In genomic region chr6:52168191-52169055, GRCm38 (mm10) we compare ENCODE assay signal across 9 mouse cellular contexts. TPM values are rescaled to one million over a fixed set of nuclear protein-coding genes. Genes with fewer than 3 reads are reported as not detected.
DNase-seq lines count a peak whose midpoint lies in the region; ATAC-seq and TF ChIP-seq lines count a peak whose summit lies in the region.
"Had no signal": no experiment of that assay in that cellular context is flagged by ENCODE, and none has a peak within 500 bp of the region (broad histone marks: within the 10 kb centered on the region; RNA-seq: fewer than 3 reads in every experiment).

No protein-coding gene starts in this region.

- no peak overlapping the region for H3K9ac ChIP-seq in limb, embryonic 11.5 days (ENCODE audit: low read length)

- peak; percentile 79 for DNase-seq in gastrocnemius, adult 2 months
- DNase-seq in gastrocnemius, postnatal 36 days: no peak
- peak; percentile 57 for DNase-seq in retina, embryonic 14.5 days (ENCODE audit: low spot score)
- no peak for DNase-seq in retina, postnatal 1 day
- DNase-seq in limb, embryonic 11.5 days (ENCODE audit: low spot score): peak; percentile 72
- peak; percentile 20 for DNase-seq in yolk sac, embryonic 10.5 days (ENCODE audit: low spot score)
- no peak for DNase-seq in thymus, postnatal 4 days
- DNase-seq in left cerebral cortex, postnatal 36 days (ENCODE audit: low spot score in 2 of 2): no peak

- H3K27me3 ChIP-seq in limb, embryonic 11.5 days (ENCODE audit: control insufficient read depth, insufficient read depth, low read length): peaks cover 34% of the 10 kb centered on the region

- H3K4me2 ChIP-seq in limb, embryonic 11.5 days (ENCODE audit: low read depth, severe bottlenecking): peak overlapping the region; percentile 30; the same call in 1 of the 2 replicates

- H3K27ac ChIP-seq in gastrocnemius, adult 2 months: peak overlapping the region; percentile 0; the same call in 1 of the 2 replicates
- no peak overlapping the region for H3K27ac ChIP-seq in limb, embryonic 11.5 days (replicated peaks; ENCODE audit: low read depth, low read length)
- H3K27ac ChIP-seq: left cerebral cortex, adult 2 months had no signal

- TF ChIP-seq CTCF in gastrocnemius, adult 2 months (IDR thresholded peaks at IDR 0.05): no peak

- WGBS in limb, embryonic 11.5 days: 3% methylated on average over 42 of the region's 42 CpGs

- peak overlapping the region; percentile 51 for H3K4me3 ChIP-seq in gastrocnemius, adult 2 months
- H3K4me3 ChIP-seq in limb, embryonic 11.5 days (ENCODE audit: low read depth, low read length): no peak overlapping the region
- H3K4me3 ChIP-seq: left cerebral cortex, adult 2 months had no signal

- ATAC-seq in limb, embryonic 11.5 days (ENCODE audit: insufficient number of reproducible peaks, low FRiP score, low TSS enrichment, low read depth): no peak

- peaks cover 65% of the 10 kb centered on the region for H3K4me1 ChIP-seq in limb, embryonic 11.5 days (ENCODE audit: control insufficient read depth, insufficient read depth, low read length)

- intact Hi-C loops in gastrocnemius, adult 2 months (cut with DNase I): no loop called here
- intact Hi-C loops in gastrocnemius, postnatal 36 days (cut with DNase I): no loop called here
- intact Hi-C loops in left cerebral cortex, postnatal 36 days (cut with DNase I): loop anchor here (5.0 kb wide), 1 partner anchor 34 kb away; the partner anchor contains the start of gene Hoxa5

- H3K9me3 ChIP-seq in limb, embryonic 11.5 days (ENCODE audit: control insufficient read depth, low read length): no peaks in the 10 kb centered on the region

- peaks cover 2% of the 10 kb centered on the region; the same call in 1 of the 2 replicates for H3K36me3 ChIP-seq in limb, embryonic 11.5 days (ENCODE audit: control insufficient read depth, insufficient read depth, low read length)

RNA-seq across cellular contexts. Expression of gene Hoxa2, which starts 3.8 kb away (rescaled TPM):
- total RNA-seq in gastrocnemius, adult 2 months (2021): under 1 TPM; 0.47 to 0.56 TPM
- total RNA-seq in gastrocnemius, postnatal 36 days (2021): under 1 TPM in 1 of 2 experiments, not detected in 1; 0.22 TPM
- polyA plus RNA-seq in limb, embryonic 11.5 days (2014; fragmentation: Nextera tagmentation; extraction: Ambion mirVana): 2.8 and 3.0 TPM in 2 replicates
- not detected for total RNA-seq in left cerebral cortex, postnatal 36 days (2021)
- total RNA-seq: left cerebral cortex, adult 2 months had no signal

RNA-seq across cellular contexts. Expression of gene 5730596B20Rik, which starts 8.9 kb away (rescaled TPM):
- total RNA-seq in gastrocnemius, adult 2 months (2021): under 1 TPM in 1 of 2 experiments, not detected in 1; 0.10 TPM
- not detected for total RNA-seq in gastrocnemius, postnatal 36 days (2021)
- 0.99 and 1.4 TPM in 2 replicates for polyA plus RNA-seq in limb, embryonic 11.5 days (2014; fragmentation: Nextera tagmentation; extraction: Ambion mirVana)
- total RNA-seq in left cerebral cortex, postnatal 36 days (2021): not detected
- total RNA-seq: left cerebral cortex, adult 2 months had no signal

RNA-seq across cellular contexts. Expression of gene Hoxa1, which starts 10.3 kb away (rescaled TPM):
- total RNA-seq in gastrocnemius, adult 2 months (2021): under 1 TPM; 0.13 to 0.22 TPM
- under 1 TPM; 0.13 to 0.15 TPM for total RNA-seq in gastrocnemius, postnatal 36 days (2021)
- polyA plus RNA-seq in limb, embryonic 11.5 days (2014; fragmentation: Nextera tagmentation; extraction: Ambion mirVana): 0.99 and 1.1 TPM in 2 replicates
- total RNA-seq in left cerebral cortex, postnatal 36 days (2021): not detected
- total RNA-seq: left cerebral cortex, adult 2 months had no signal

RNA-seq across cellular contexts. Expression of gene Hoxa4, which starts 23.1 kb away (rescaled TPM):
- total RNA-seq in gastrocnemius, adult 2 months (2021): 1 to 10 TPM; 2.7 to 3.3 TPM
- 1 to 10 TPM; 2.0 TPM for total RNA-seq in gastrocnemius, postnatal 36 days (2021)
- 1.0 and 1.3 TPM in 2 replicates for polyA plus RNA-seq in limb, embryonic 11.5 days (2014; fragmentation: Nextera tagmentation; extraction: Ambion mirVana)
- total RNA-seq in left cerebral cortex, postnatal 36 days (2021): not detected
- total RNA-seq: left cerebral cortex, adult 2 months had no signal

RNA-seq across cellular contexts. Expression of gene Hoxa5, which starts 36.0 kb away (rescaled TPM):
- total RNA-seq in gastrocnemius, adult 2 months (2021): 1 to 10 TPM; 2.2 to 2.9 TPM
- 1 to 10 TPM; 1.6 to 2.0 TPM for total RNA-seq in gastrocnemius, postnatal 36 days (2021)
- polyA plus RNA-seq in limb, embryonic 11.5 days (2014; fragmentation: Nextera tagmentation; extraction: Ambion mirVana): 11.0 and 11.3 TPM in 2 replicates
- not detected for total RNA-seq in left cerebral cortex, postnatal 36 days (2021)
- total RNA-seq: left cerebral cortex, adult 2 months had no signal

Comparison
In these comparisons a context has a peak if more than half of its experiments do, and no peak if none do; other contexts are left out.
1. DNase-seq: peak in gastrocnemius, adult 2 months (single experiment), retina, embryonic 14.5 days (single experiment), limb, embryonic 11.5 days (single experiment) and yolk sac, embryonic 10.5 days (single experiment); none in gastrocnemius, postnatal 36 days (0 of 2), retina, postnatal 1 day (single experiment), thymus, postnatal 4 days (single experiment) and left cerebral cortex, postnatal 36 days (0 of 2).